Mouse (Mus musculus) embryonic facial prominence, embryonic 11.5 days (tissue): ENCODE results near the gene Aco1. TPM values are rescaled to one million over a fixed set of nuclear protein-coding genes. Genes with fewer than 3 reads are reported as not detected.

Experiments
- ATAC-seq: fragments of 200-750 bp; cut with Nextera tagmentation; replicated peaks from 2 replicates; pipeline ENCODE4 v1.8.0; 2017; ENCODE audit warnings: low read depth; ENCODE audit not compliant: insufficient number of reproducible peaks, low FRiP score, low TSS enrichment
- DNase-seq: peaks from one replicate; pipeline ENCODE4 v3.0.0-alpha.2; 2015; ENCODE audit warnings: low spot score
- H3K27ac ChIP-seq: fragments of 300-500 bp; sonication (generic); replicated peaks from 2 replicates; pipeline ENCODE4 v1.5.1; 2014; ENCODE audit warnings: mild to moderate bottlenecking, low read depth, low read length, control low read depth
- H3K27me3 ChIP-seq: fragments of 300-500 bp; sonication (generic); 2 replicates; pipeline ENCODE4 v1.6.1; 2014; ENCODE audit warnings: mild to moderate bottlenecking, low read length, moderate library complexity, mixed read lengths; ENCODE audit not compliant: control insufficient read depth, insufficient read depth
- H3K36me3 ChIP-seq: fragments of 300-500 bp; sonication (generic); replicated peaks from 2 replicates; pipeline ENCODE4 v1.6.1; 2014; ENCODE audit warnings: low read depth, mild to moderate bottlenecking, low read length, moderate library complexity, mixed read lengths; ENCODE audit not compliant: control insufficient read depth, insufficient read depth
- H3K4me1 ChIP-seq: fragments of 300-500 bp; sonication (generic); 2 replicates; pipeline ENCODE4 v1.6.1; 2014; ENCODE audit warnings: low read length, mixed read lengths; ENCODE audit not compliant: control insufficient read depth, insufficient read depth
- H3K4me2 ChIP-seq: fragments of 300-500 bp; sonication (generic); 2 replicates; pipeline ENCODE4 v1.6.1; 2014; ENCODE audit warnings: low read depth, mild to moderate bottlenecking, control low read depth, low read length, moderate library complexity
- H3K4me3 ChIP-seq: fragments of 300-500 bp; sonication (generic); 2 replicates; pipeline ENCODE4 v1.5.1; 2014; ENCODE audit warnings: low read depth, low read length, control low read depth
- H3K9ac ChIP-seq: fragments of 300-500 bp; sonication (generic); replicated peaks from 2 replicates; pipeline ENCODE4 v1.6.1; 2014; ENCODE audit warnings: mild to moderate bottlenecking, control low read depth, low read length
- H3K9me3 ChIP-seq: fragments of 300-500 bp; sonication (generic); replicated peaks from 2 replicates; pipeline ENCODE4 v1.6.1; 2016; ENCODE audit warnings: mild to moderate bottlenecking, low read length, inconsistent platforms, mixed read lengths; ENCODE audit not compliant: control insufficient read depth
- WGBS: fragments of 180-500 bp; shearing (Covaris S2); extraction: QIAGEN DNeasy Blood & Tissue Kit; methylation state at CpG from one replicate; pipeline ENCODE4 v1.1.7; 2014; 5-methylcytosine and 5-hydroxymethylcytosine counted together
- polyA plus RNA-seq: library from polyadenylated mRNA; unstranded; fragments of >200 nt; fragmentation: Nextera tagmentation; extraction: Ambion mirVana; gene quantifications from 2 replicates; pipeline ENCODE4 v1.2.1, GENCODE M21; 2014

Aco1 gene
- polyA plus RNA-seq, 1 experiment from 2014 or later, result 62.8 TPM

GRCm38 (mm10) chr4:40238483-40239408 lies 95.9 kb downstream of the Aco1 start:
- Histone ChIP-seq H3K4me3 (peak overlapping the region; percentile 44), H3K27me3 (no peaks in the 10 kb centered on the region), H3K9me3 (no peaks in the 10 kb centered on the region), H3K4me2 (peak overlapping the region; percentile 85), H3K27ac (no peak overlapping the region), H3K4me1 (no peaks in the 10 kb centered on the region; the same call in 1 of the 2 replicates), H3K36me3 (no peaks in the 10 kb centered on the region), H3K9ac (peak overlapping the region; percentile 46)
- peak; percentile 44; the same call in 1 of the 2 replicates for ATAC-seq
- peak; percentile 45 for DNase-seq
- WGBS, result under 1% methylated on average over 17 of the region's 17 CpGs

GRCm38 (mm10) chr4:40239409-40240271 lies 96.8 kb downstream of the Aco1 start, which contains the start of gene Ddx58:
Ddx58 (minus strand) TSS chr4:40239828.
- Histone ChIP-seq H3K27me3 (no peaks in the 10 kb centered on the region), H3K4me2 (peak within 1 kb of the TSS; percentile 85), H3K27ac (no peak within 1 kb of the TSS), H3K9ac (peak within 1 kb of the TSS; percentile 46), H3K4me1 (no peaks in the 10 kb centered on the region; the same call in 1 of the 2 replicates), H3K36me3 (no peaks in the 10 kb centered on the region), H3K4me3 (peak within 1 kb of the TSS; percentile 44), H3K9me3 (no peaks in the 10 kb centered on the region)
- 2% methylated on average over 34 of the region's 35 CpGs for WGBS
- peak; percentile 49 for ATAC-seq
- DNase-seq, result peak; percentile 45

- H3K9me3 ChIP-seq, result no peaks in the 10 kb centered on the region
- no peaks in the 10 kb centered on the region; the same call in 1 of the 2 replicates for H3K4me1 ChIP-seq
- H3K27ac ChIP-seq, result no peak overlapping the region
- peak overlapping the region; percentile 46; the same call in 1 of the 2 replicates for H3K9ac ChIP-seq
- 51% methylated on average over 5 of the region's 5 CpGs for WGBS
- peak overlapping the region; percentile 44 for H3K4me3 ChIP-seq
- no peak for DNase-seq
- H3K36me3 ChIP-seq, result no peaks in the 10 kb centered on the region
- H3K4me2 ChIP-seq, result peak overlapping the region; percentile 85
- ATAC-seq, result peak; percentile 45; the same call in 1 of the 2 replicates
- no peaks in the 10 kb centered on the region for H3K27me3 ChIP-seq
These were observed 97.4 kb downstream of the Aco1 start for GRCm38 (mm10) chr4:40240272-40240744.

- no peak overlapping the region for H3K4me3 ChIP-seq
- no peaks in the 10 kb centered on the region for H3K9me3 ChIP-seq
- WGBS, result 61% methylated on average over 6 of the region's 6 CpGs
- H3K27me3 ChIP-seq, result no peaks in the 10 kb centered on the region
- no peak for DNase-seq
- no peaks in the 10 kb centered on the region; the same call in 1 of the 2 replicates for H3K4me1 ChIP-seq
- no peak overlapping the region for H3K27ac ChIP-seq
- H3K36me3 ChIP-seq, result no peaks in the 10 kb centered on the region
- no peak for ATAC-seq
- no peak overlapping the region for H3K4me2 ChIP-seq
- no peak overlapping the region for H3K9ac ChIP-seq
These were observed 99.0 kb downstream of the Aco1 start for GRCm38 (mm10) chr4:40241928-40242327.

GRCm38 (mm10) chr4:40243006-40243405 lies 100.1 kb downstream of the Aco1 start:
- DNase-seq (no peak), ATAC-seq (no peak)
- Histone ChIP-seq H3K27ac (no peak overlapping the region), H3K9ac (no peak overlapping the region), H3K4me2 (no peak overlapping the region), H3K4me3 (no peak overlapping the region), H3K4me1 (no peaks in the 10 kb centered on the region; the same call in 1 of the 2 replicates), H3K27me3 (no peaks in the 10 kb centered on the region), H3K36me3 (no peaks in the 10 kb centered on the region), H3K9me3 (no peaks in the 10 kb centered on the region)
- 83% methylated on average over 4 of the region's 4 CpGs for WGBS

GRCm38 (mm10) chr4:40244035-40244434 lies 101.2 kb downstream of the Aco1 start:
- no peaks in the 10 kb centered on the region; the same call in 1 of the 2 replicates for H3K4me1 ChIP-seq
- DNase-seq, result no peak
- no peaks in the 10 kb centered on the region for H3K9me3 ChIP-seq
- H3K36me3 ChIP-seq, result no peaks in the 10 kb centered on the region
- H3K9ac ChIP-seq, result no peak overlapping the region
- ATAC-seq, result no peak
- no peaks in the 10 kb centered on the region for H3K27me3 ChIP-seq
- no peak overlapping the region for H3K4me2 ChIP-seq
- WGBS, result 82% methylated on average over 8 of the region's 8 CpGs
- no peak overlapping the region for H3K27ac ChIP-seq
- H3K4me3 ChIP-seq, result no peak overlapping the region
